Mouse (Mus musculus): ENCODE data around the gene Dph1. TPM values are rescaled to one million over a fixed set of nuclear protein-coding genes. Genes with fewer than 3 reads are reported as not detected.

Gene Dph1
- total and polyA plus RNA-seq, 2 experiments: 11.3 to 53.5 TPM

- Histone ChIP-seq H3K27me3 (ENCODE audit: control insufficient read depth, insufficient read depth, low read length) (peaks cover 21% of the 10 kb centered on the region; the same call in 1 of the 2 replicates), H3K4me3 (ENCODE audit: insufficient read depth, low read depth, low read length) (peak overlapping the region; percentile 65), H3K4me1 (ENCODE audit: control insufficient read depth, insufficient read depth, low read length) (peaks cover 7% of the 10 kb centered on the region; the same call in 1 of the 2 replicates), H3K79me2 (ENCODE audit: control insufficient read depth, insufficient read depth, low read length) (no peaks in the 10 kb centered on the region), H3K9ac (ENCODE audit: low read depth, low read length) (peak overlapping the region; percentile 78), H3K36me3 (ENCODE audit: control insufficient read depth, insufficient read depth, low read length) (no peaks in the 10 kb centered on the region), H3K27ac (replicated peaks; ENCODE audit: insufficient read depth, low read depth, low read length) (peak overlapping the region; percentile 53)
- WGBS: under 1% methylated on average over 83 of the region's 83 CpGs
- peak; percentile 31 for DNase-seq (ENCODE audit: extremely low read depth, low read depth, low spot score)
- TF ChIP-seq CTCF (IDR thresholded peaks at IDR 0.05; ENCODE audit: low read depth, low read length) (peak; percentile 91), POLR2A (IDR thresholded peaks at IDR 0.05; ENCODE audit: extremely low read depth, insufficient read depth, low read length) (no peak)
Measured at GRCm38 (mm10) chr11:75168590-75169361, 22.3 kb downstream of the Dph1 start.

GRCm38 (mm10) chr11:75167643-75168589 lies 23.1 kb downstream of the Dph1 start:
- TF ChIP-seq CTCF (IDR thresholded peaks at IDR 0.05; ENCODE audit: low read depth, low read length) (no peak), POLR2A (IDR thresholded peaks at IDR 0.05; ENCODE audit: extremely low read depth, insufficient read depth, low read length) (0 out of 2 replicates have a peak, but pooled peaks have one; percentile 18)
- Histone ChIP-seq H3K4me3 (ENCODE audit: insufficient read depth, low read depth, low read length) (peak overlapping the region; percentile 65), H3K27me3 (ENCODE audit: control insufficient read depth, insufficient read depth, low read length) (peaks cover 20% of the 10 kb centered on the region; the same call in 1 of the 2 replicates), H3K27ac (replicated peaks; ENCODE audit: insufficient read depth, low read depth, low read length) (peak overlapping the region; percentile 20; the same call in 1 of the 2 replicates), H3K9ac (ENCODE audit: low read depth, low read length) (peak overlapping the region; percentile 78), H3K79me2 (ENCODE audit: control insufficient read depth, insufficient read depth, low read length) (no peaks in the 10 kb centered on the region), H3K4me1 (ENCODE audit: control insufficient read depth, insufficient read depth, low read length) (peaks cover 11% of the 10 kb centered on the region; the same call in 1 of the 2 replicates), H3K36me3 (ENCODE audit: control insufficient read depth, insufficient read depth, low read length) (no peaks in the 10 kb centered on the region)
- 19% methylated on average over 50 of the region's 63 CpGs for WGBS
- no peak for DNase-seq (ENCODE audit: extremely low read depth, low read depth, low spot score)

- Histone ChIP-seq H3K27me3 (ENCODE audit: control insufficient read depth, insufficient read depth, low read length) (peaks cover 14% of the 10 kb centered on the region; the same call in 1 of the 2 replicates), H3K79me2 (ENCODE audit: control insufficient read depth, insufficient read depth, low read length) (no peaks in the 10 kb centered on the region), H3K4me3 (ENCODE audit: insufficient read depth, low read depth, low read length) (peak overlapping the region; percentile 65), H3K4me1 (ENCODE audit: control insufficient read depth, insufficient read depth, low read length) (peaks cover 11% of the 10 kb centered on the region; the same call in 1 of the 2 replicates), H3K9ac (ENCODE audit: low read depth, low read length) (peak overlapping the region; percentile 35), H3K36me3 (ENCODE audit: control insufficient read depth, insufficient read depth, low read length) (no peaks in the 10 kb centered on the region; the same call in 1 of the 2 replicates), H3K27ac (replicated peaks; ENCODE audit: insufficient read depth, low read depth, low read length) (peak overlapping the region; percentile 9; the same call in 1 of the 2 replicates)
- 8% methylated on average over 68 of the region's 68 CpGs for WGBS
- no peak for TF ChIP-seq POLR2A (IDR thresholded peaks at IDR 0.05; ENCODE audit: extremely low read depth, insufficient read depth, low read length)
- TF ChIP-seq CTCF (IDR thresholded peaks at IDR 0.05; ENCODE audit: low read depth, low read length): peak; percentile 19; the same call in 1 of the 2 replicates
- peak; percentile 61 for DNase-seq (ENCODE audit: extremely low read depth, low read depth, low spot score)
Measured at GRCm38 (mm10) chr11:75166861-75167642, 24.0 kb downstream of the Dph1 start.

GRCm38 (mm10) chr11:75166193-75166842 lies 24.7 kb downstream of the Dph1 start:
- Histone ChIP-seq H3K4me1 (ENCODE audit: control insufficient read depth, insufficient read depth, low read length) (peaks cover 11% of the 10 kb centered on the region; the same call in 1 of the 2 replicates), H3K27me3 (ENCODE audit: control insufficient read depth, insufficient read depth, low read length) (peaks cover 11% of the 10 kb centered on the region; the same call in 1 of the 2 replicates), H3K9ac (ENCODE audit: low read depth, low read length) (peak overlapping the region; percentile 35), H3K79me2 (ENCODE audit: control insufficient read depth, insufficient read depth, low read length) (no peaks in the 10 kb centered on the region), H3K36me3 (ENCODE audit: control insufficient read depth, insufficient read depth, low read length) (no peaks in the 10 kb centered on the region; the same call in 1 of the 2 replicates), H3K27ac (replicated peaks; ENCODE audit: insufficient read depth, low read depth, low read length) (no peak overlapping the region), H3K4me3 (ENCODE audit: insufficient read depth, low read depth, low read length) (peak overlapping the region; percentile 65; the same call in 1 of the 2 replicates)
- TF ChIP-seq CTCF (IDR thresholded peaks at IDR 0.05; ENCODE audit: low read depth, low read length): no peak
- no peak for TF ChIP-seq POLR2A (IDR thresholded peaks at IDR 0.05; ENCODE audit: extremely low read depth, insufficient read depth, low read length)
- no peak for DNase-seq (ENCODE audit: extremely low read depth, low read depth, low spot score)
- WGBS: 20% methylated on average over 55 of the region's 55 CpGs

Measured in liver, adult 2 months (tissue).